Mouse (Mus musculus) midbrain, embryonic 12.5 days (tissue): ENCODE measurements around the gene Slc39a1. TPM values are rescaled to one million over a fixed set of nuclear protein-coding genes. Genes with fewer than 3 reads are reported as not detected.

ENCODE experiments used
- ATAC-seq: fragments of 200-750 bp; cut with Nextera tagmentation; 2 replicates; pipeline ENCODE4 v1.8.0; 2017; ENCODE audit warnings: low read depth, moderate TSS enrichment, moderate library complexity; ENCODE audit not compliant: low FRiP score
- H3K27ac ChIP-seq: fragments of 300-500 bp; sonication (generic); replicated peaks from 2 replicates; pipeline ENCODE4 v1.5.1; 2016; ENCODE audit warnings: mild to moderate bottlenecking
- H3K27me3 ChIP-seq: fragments of 300-500 bp; sonication (generic); 2 replicates; pipeline ENCODE4 v1.6.1; 2016; ENCODE audit warnings: mild to moderate bottlenecking
- H3K36me3 ChIP-seq: fragments of 300-500 bp; sonication (generic); 2 replicates; pipeline ENCODE4 v1.6.1; 2016
- H3K4me1 ChIP-seq: fragments of 300-500 bp; sonication (generic); 2 replicates; pipeline ENCODE4 v1.6.1; 2016
- H3K4me2 ChIP-seq: fragments of 300-500 bp; sonication (generic); replicated peaks from 2 replicates; pipeline ENCODE4 v1.6.1; 2016; ENCODE audit warnings: mild to moderate bottlenecking, moderate library complexity
- H3K4me3 ChIP-seq: fragments of 300-500 bp; sonication (generic); 2 replicates; pipeline ENCODE4 v1.5.1; 2016; ENCODE audit warnings: mild to moderate bottlenecking
- H3K9ac ChIP-seq: fragments of 300-500 bp; sonication (generic); replicated peaks from 2 replicates; pipeline ENCODE4 v1.6.1; 2016; ENCODE audit warnings: mild to moderate bottlenecking, moderate library complexity
- H3K9me3 ChIP-seq: fragments of 300-500 bp; sonication (generic); 2 replicates; pipeline ENCODE4 v1.6.1; 2016; ENCODE audit warnings: mild to moderate bottlenecking
- WGBS: fragments of 180-500 bp; shearing (Covaris S2); methylation state at CpG from one replicate; pipeline ENCODE4 v1.1.7; 2016; 5-methylcytosine and 5-hydroxymethylcytosine counted together
- microRNA-seq: library from miRNA; unstranded; fragments of <30 nt; microRNA quantifications from one replicate; pipeline ENCODE4, GENCODE M21; 2017
- polyA plus RNA-seq: library from polyadenylated mRNA; unstranded; fragments of >200 nt; fragmentation: Nextera tagmentation; extraction: Ambion mirVana; gene quantifications from 2 replicates; pipeline ENCODE4 v1.2.1, GENCODE M21; 2016

The Slc39a1 gene
- polyA plus RNA-seq, 1 experiment from 2014 or later: 50.5 TPM

DNA sequence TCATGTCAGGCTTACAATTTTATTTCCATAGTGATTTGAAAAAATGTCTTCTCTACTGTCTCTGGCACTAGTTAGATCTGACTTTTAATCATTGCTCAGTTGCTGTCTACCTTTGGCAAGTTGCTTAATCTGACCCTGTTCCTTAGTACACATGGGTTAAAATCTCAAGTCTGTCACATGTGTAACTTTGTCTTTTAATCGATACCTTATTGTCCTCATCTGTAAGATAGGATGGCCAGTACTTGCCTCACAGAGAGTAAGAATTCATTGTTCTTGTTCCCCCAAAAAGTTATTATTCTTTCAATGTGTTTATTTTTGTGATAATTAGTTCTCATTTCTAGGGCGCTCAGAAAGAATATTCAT is 44.0 kb downstream of the Slc39a1 start:
- Histone ChIP-seq H3K9me3 (no peaks in the 10 kb centered on the region), H3K36me3 (no peaks in the 10 kb centered on the region), H3K27me3 (no peaks in the 10 kb centered on the region), H3K4me3 (peak overlapping the region; percentile 91), H3K4me1 (peaks cover 12% of the 10 kb centered on the region), H3K9ac (peak overlapping the region; percentile 73), H3K4me2 (peak overlapping the region; percentile 59), H3K27ac (peak overlapping the region; percentile 96)
- 49% methylated on average over 2 of the region's 2 CpGs for WGBS
- ATAC-seq: no peak

GRCm38 (mm10) chr3:90292345-90293275 is 44.6 kb downstream of the Slc39a1 start, which contains the start of gene Gatad2b:
Gene Gatad2b, plus strand, starts transcription at chr3:90293178.
- no peaks in the 10 kb centered on the region for H3K9me3 ChIP-seq
- peak within 1 kb of the TSS; percentile 93 for H3K9ac ChIP-seq
- H3K27ac ChIP-seq: peak within 1 kb of the TSS; percentile 98
- H3K27me3 ChIP-seq: no peaks in the 10 kb centered on the region
- peak; percentile 99 for ATAC-seq
- H3K4me2 ChIP-seq: peak within 1 kb of the TSS; percentile 92
- WGBS: under 1% methylated on average over 41 of the region's 47 CpGs
- no peaks in the 10 kb centered on the region for H3K36me3 ChIP-seq
- peaks cover 12% of the 10 kb centered on the region for H3K4me1 ChIP-seq
- peak within 1 kb of the TSS; percentile 91 for H3K4me3 ChIP-seq

DNA sequence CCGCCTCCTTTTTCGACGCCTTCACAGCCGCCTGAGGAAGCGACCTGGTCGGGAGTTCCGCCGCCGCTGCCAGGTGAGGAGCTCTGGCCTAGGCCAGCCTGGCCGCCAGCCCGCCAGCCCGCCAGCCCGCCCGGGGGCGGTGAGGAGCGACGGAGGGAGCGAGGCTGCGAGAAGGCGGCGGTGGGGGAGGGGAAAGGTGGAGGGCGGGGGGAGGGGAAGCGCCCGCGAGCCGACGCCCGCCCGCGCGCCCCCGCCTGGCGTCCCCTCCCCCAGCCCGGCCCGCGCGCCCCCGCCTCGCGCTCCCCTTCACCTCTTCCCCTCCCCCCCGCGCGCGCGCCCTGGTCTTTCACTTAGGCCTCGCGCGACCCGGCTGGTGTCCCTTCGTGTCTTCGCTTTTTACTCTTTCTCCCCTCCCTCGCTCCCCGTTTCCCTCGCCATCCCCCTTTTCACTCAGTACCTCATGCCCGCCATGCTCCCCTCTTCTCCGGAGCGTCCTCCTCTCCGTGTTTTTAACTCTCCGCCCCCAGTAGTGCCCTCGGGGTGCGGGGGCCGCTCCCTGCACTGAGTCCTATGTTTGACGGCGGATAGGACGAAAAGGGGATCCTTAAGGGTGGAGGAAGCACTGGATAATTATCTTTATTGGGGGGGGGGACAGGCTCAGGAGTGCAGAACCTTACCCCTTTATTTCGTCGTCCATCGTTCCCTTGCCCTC is 45.5 kb downstream of the Slc39a1 start:
- ATAC-seq: peak; percentile 55
- peak overlapping the region; percentile 92 for H3K4me2 ChIP-seq
- H3K9me3 ChIP-seq: no peaks in the 10 kb centered on the region
- H3K9ac ChIP-seq: peak overlapping the region; percentile 93
- H3K27ac ChIP-seq: peak overlapping the region; percentile 98
- 1% methylated on average over 26 of the region's 68 CpGs for WGBS
- H3K4me3 ChIP-seq: peak overlapping the region; percentile 91
- no peaks in the 10 kb centered on the region for H3K27me3 ChIP-seq
- H3K4me1 ChIP-seq: peaks cover 12% of the 10 kb centered on the region
- no peaks in the 10 kb centered on the region for H3K36me3 ChIP-seq

- 3% methylated on average over 11 of the region's 11 CpGs for WGBS
- peak overlapping the region; percentile 91 for H3K4me3 ChIP-seq
- no peak for ATAC-seq
- no peaks in the 10 kb centered on the region for H3K9me3 ChIP-seq
- H3K27me3 ChIP-seq: no peaks in the 10 kb centered on the region
- peak overlapping the region; percentile 92 for H3K4me2 ChIP-seq
- H3K9ac ChIP-seq: peak overlapping the region; percentile 93
- H3K36me3 ChIP-seq: no peaks in the 10 kb centered on the region
- H3K27ac ChIP-seq: peak overlapping the region; percentile 98
- peaks cover 12% of the 10 kb centered on the region for H3K4me1 ChIP-seq
Measured at GRCm38 (mm10) chr3:90294064-90294440, 46.1 kb downstream of the Slc39a1 start.

DNA sequence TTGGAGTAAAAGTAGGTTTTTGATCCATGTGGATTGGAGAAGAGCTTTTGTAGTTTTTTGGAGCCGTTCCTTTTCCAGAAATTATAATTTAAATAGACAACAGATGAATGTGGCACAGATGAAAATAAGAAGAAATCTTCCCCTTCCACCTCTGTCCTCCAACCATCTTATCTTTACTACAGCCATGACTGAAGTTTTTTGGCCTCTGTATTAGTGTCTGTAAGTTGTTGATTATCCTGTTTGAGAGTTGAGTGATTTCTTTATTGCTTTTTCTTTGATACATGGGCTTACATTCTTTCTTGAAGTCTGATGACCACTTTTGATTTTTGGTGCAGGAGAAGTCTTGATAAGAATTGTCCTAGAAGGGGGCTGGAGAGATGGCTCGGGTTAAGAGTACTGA is 46.7 kb downstream of the Slc39a1 start:
- no peak for ATAC-seq
- WGBS: 78% methylated on average over 2 of the region's 2 CpGs

More for the DNA sequence above, 46.7 kb downstream of the Slc39a1 start:
- Histone ChIP-seq H3K9ac (peak overlapping the region; percentile 93), H3K9me3 (no peaks in the 10 kb centered on the region), H3K36me3 (no peaks in the 10 kb centered on the region), H3K27ac (no peak overlapping the region), H3K4me3 (peak overlapping the region; percentile 91), H3K27me3 (no peaks in the 10 kb centered on the region), H3K4me2 (peak overlapping the region; percentile 92), H3K4me1 (peaks cover 12% of the 10 kb centered on the region)

Small RNA genes within 50 kb of the gene (microRNA-seq; reads per million reads assigned to microRNA genes)
- not detected for gene Mir7012

Other genes with a start within 250 kb of the Slc39a1 start
- gene Hax1, start 249.4 kb upstream of the Slc39a1 start, polyA plus RNA-seq: 149 and 150 TPM in 2 replicates
- 185 and 204 TPM in 2 replicates for gene 4933434E20Rik, start 196.5 kb upstream of the Slc39a1 start, polyA plus RNA-seq
- gene Ubap2l, start 195.5 kb upstream of the Slc39a1 start, polyA plus RNA-seq: 207 and 222 TPM in 2 replicates
- 454 and 459 TPM in 2 replicates for gene Tpm3, start 175.5 kb upstream of the Slc39a1 start, polyA plus RNA-seq
- gene Nup210l, start 144.0 kb upstream of the Slc39a1 start, polyA plus RNA-seq: 0.54 and 0.57 TPM in 2 replicates
- 962 and 971 TPM in 2 replicates for gene Rps27, start 34.5 kb upstream of the Slc39a1 start, polyA plus RNA-seq
- 21.3 and 24.2 TPM in 2 replicates for gene Rab13, start 34.5 kb upstream of the Slc39a1 start, polyA plus RNA-seq
- 96.1 and 97.8 TPM in 2 replicates for gene Jtb, start 16.6 kb upstream of the Slc39a1 start, polyA plus RNA-seq
- gene Creb3l4, start 4.7 kb upstream of the Slc39a1 start, polyA plus RNA-seq: 3.8 and 3.9 TPM in 2 replicates
- 21.5 and 21.7 TPM in 2 replicates for gene Crtc2, start 6.0 kb downstream of the Slc39a1 start, polyA plus RNA-seq
- gene Dennd4b, start 17.0 kb downstream of the Slc39a1 start, polyA plus RNA-seq: 6.6 and 6.9 TPM in 2 replicates
- 15.5 and 15.9 TPM in 2 replicates for gene Gatad2b, start 45.0 kb downstream of the Slc39a1 start, polyA plus RNA-seq
- gene Slc27a3, start 141.8 kb downstream of the Slc39a1 start, polyA plus RNA-seq: 15.8 and 22.0 TPM in 2 replicates
- 42.4 and 44.3 TPM in 2 replicates for gene Ints3, start 185.4 kb downstream of the Slc39a1 start, polyA plus RNA-seq
- gene Npr1, start 217.7 kb downstream of the Slc39a1 start, polyA plus RNA-seq: 2.5 and 2.6 TPM in 2 replicates
- gene Ilf2, start 228.0 kb downstream of the Slc39a1 start, polyA plus RNA-seq: 319 and 328 TPM in 2 replicates
- 78.4 and 79.8 TPM in 2 replicates for gene Snapin, start 242.9 kb downstream of the Slc39a1 start, polyA plus RNA-seq